Mouse (Mus musculus) liver, embryonic 11.5 days (tissue): ENCODE results near the gene Gm525. TPM values are rescaled to one million over a fixed set of nuclear protein-coding genes. Genes with fewer than 3 reads are reported as not detected.
"Not testable (repeated sequence)": the region's sequence is repeated elsewhere in the genome, so short reads cannot be mapped to it uniquely, and the experiment has no call there.

Experiments used
- ATAC-seq: fragments of 200-750 bp; cut with Nextera tagmentation; replicated peaks from 2 replicates; pipeline ENCODE4 v1.8.0; 2017; ENCODE audit warnings: moderate number of reproducible peaks, mild to moderate bottlenecking, moderate TSS enrichment, moderate library complexity; ENCODE audit not compliant: low FRiP score
- DNase-seq: peaks from one replicate; pipeline ENCODE4 v3.0.0-alpha.2; 2017; ENCODE audit warnings: low spot score
- H3K27ac ChIP-seq: fragments of 300-500 bp; sonication (generic); 2 replicates; pipeline ENCODE4 v1.5.1; 2014; ENCODE audit warnings: mild to moderate bottlenecking, low read depth, low read length, control low read depth
- H3K27me3 ChIP-seq: fragments of 300-500 bp; sonication (generic); replicated peaks from 2 replicates; pipeline ENCODE4 v1.6.1; 2014; ENCODE audit warnings: low read length, mixed read lengths; ENCODE audit not compliant: control insufficient read depth, insufficient read depth
- H3K36me3 ChIP-seq: fragments of 300-500 bp; sonication (generic); 2 replicates; pipeline ENCODE4 v1.6.1; 2014; ENCODE audit warnings: mild to moderate bottlenecking, low read length, moderate library complexity, mixed read lengths; ENCODE audit not compliant: control insufficient read depth, insufficient read depth
- H3K4me1 ChIP-seq: fragments of 300-500 bp; sonication (generic); replicated peaks from 2 replicates; pipeline ENCODE4 v1.6.1; 2014; ENCODE audit warnings: low read length, mixed read lengths; ENCODE audit not compliant: control insufficient read depth, insufficient read depth
- H3K4me2 ChIP-seq: fragments of 300-500 bp; sonication (generic); 2 replicates; pipeline ENCODE4 v1.6.1; 2014; ENCODE audit warnings: mild to moderate bottlenecking, control low read depth, moderate library complexity
- H3K4me3 ChIP-seq: fragments of 300-500 bp; sonication (generic); 2 replicates; pipeline ENCODE4 v1.5.1; 2014; ENCODE audit warnings: low read depth, low read length, control low read depth
- H3K9ac ChIP-seq: fragments of 300-500 bp; sonication (generic); 2 replicates; pipeline ENCODE4 v1.6.1; 2014; ENCODE audit warnings: low read depth, low read length, control low read depth
- H3K9me3 ChIP-seq: fragments of 300-500 bp; sonication (generic); 2 replicates; pipeline ENCODE4 v1.6.1; 2016; ENCODE audit warnings: low read length, inconsistent platforms, mixed read lengths; ENCODE audit not compliant: control insufficient read depth
- WGBS: fragments of 180-500 bp; shearing (Covaris S2); extraction: QIAGEN DNeasy Blood & Tissue Kit; methylation state at CpG from one replicate; pipeline ENCODE4 v1.1.7; 2014; 5-methylcytosine and 5-hydroxymethylcytosine counted together
- polyA plus RNA-seq: library from polyadenylated mRNA; unstranded; fragments of >200 nt; fragmentation: Nextera tagmentation; extraction: Ambion mirVana; gene quantifications from 2 replicates; pipeline ENCODE4 v1.2.1, GENCODE M21; 2014

Gm525 gene
- polyA plus RNA-seq, 1 experiment from 2014 or later, result not detected

- H3K27ac ChIP-seq, result no peak overlapping the region
- 73% methylated on average over 3 of the region's 3 CpGs for WGBS
Observed at GRCm38 (mm10) chr11:89078305-89078704, 4.7 kb downstream of the Gm525 start.

DNA sequence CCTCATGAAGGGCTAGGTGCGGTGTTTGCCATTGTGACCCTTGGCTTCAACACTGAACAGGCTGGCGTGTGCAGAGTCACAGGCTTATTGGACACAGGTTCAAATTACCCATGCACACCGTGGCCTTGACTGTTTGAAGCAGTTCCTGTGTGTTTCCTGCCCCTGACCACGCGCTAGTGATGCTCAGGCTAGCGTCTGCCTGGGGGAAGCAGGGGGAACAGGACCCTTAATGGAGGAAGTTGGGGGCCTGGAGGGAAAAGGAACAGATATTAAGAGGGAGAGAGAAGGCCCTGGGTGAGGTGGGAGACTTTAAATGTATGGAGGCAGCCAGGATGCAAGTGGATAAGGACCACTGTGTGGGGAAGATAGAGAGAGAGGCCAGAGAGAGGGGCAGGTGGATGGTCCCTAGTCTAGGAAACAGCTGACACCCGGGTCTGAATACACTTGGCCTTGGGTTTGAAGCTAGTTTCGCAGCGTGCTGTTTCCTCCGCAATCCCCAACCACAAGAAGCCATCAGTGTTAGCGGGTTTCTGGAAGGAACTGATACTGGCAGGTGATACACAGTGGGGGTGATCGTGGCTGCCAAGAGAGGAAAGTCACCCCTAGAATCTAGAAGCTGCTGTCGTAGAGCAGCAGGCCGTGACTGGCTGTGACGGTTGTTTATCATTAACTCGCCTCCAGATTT lies 5.5 kb downstream of the Gm525 start:
- Histone ChIP-seq H3K4me3 (no peak overlapping the region), H3K27ac (no peak overlapping the region), H3K27me3 (no peaks in the 10 kb centered on the region), H3K4me2 (no peak overlapping the region), H3K9me3 (no peaks in the 10 kb centered on the region), H3K36me3 (no peaks in the 10 kb centered on the region), H3K4me1 (0 out of 2 replicates have a peak, but pooled peaks cover 2% of the 10 kb centered on the region), H3K9ac (no peak overlapping the region)
- DNase-seq (no peak), ATAC-seq (no peak)
- 50% methylated on average over 16 of the region's 16 CpGs for WGBS

More at GRCm38 (mm10) chr11:89078305-89078704, 4.7 kb downstream of the Gm525 start:
- no peak for DNase-seq
- no peak overlapping the region for H3K9ac ChIP-seq
- no peaks in the 10 kb centered on the region for H3K27me3 ChIP-seq
- H3K36me3 ChIP-seq, result no peaks in the 10 kb centered on the region
- H3K9me3 ChIP-seq, result no peaks in the 10 kb centered on the region
- 0 out of 2 replicates have a peak, but pooled peaks cover 2% of the 10 kb centered on the region for H3K4me1 ChIP-seq
- ATAC-seq, result no peak
- no peak overlapping the region for H3K4me2 ChIP-seq
- H3K4me3 ChIP-seq, result no peak overlapping the region

DNA sequence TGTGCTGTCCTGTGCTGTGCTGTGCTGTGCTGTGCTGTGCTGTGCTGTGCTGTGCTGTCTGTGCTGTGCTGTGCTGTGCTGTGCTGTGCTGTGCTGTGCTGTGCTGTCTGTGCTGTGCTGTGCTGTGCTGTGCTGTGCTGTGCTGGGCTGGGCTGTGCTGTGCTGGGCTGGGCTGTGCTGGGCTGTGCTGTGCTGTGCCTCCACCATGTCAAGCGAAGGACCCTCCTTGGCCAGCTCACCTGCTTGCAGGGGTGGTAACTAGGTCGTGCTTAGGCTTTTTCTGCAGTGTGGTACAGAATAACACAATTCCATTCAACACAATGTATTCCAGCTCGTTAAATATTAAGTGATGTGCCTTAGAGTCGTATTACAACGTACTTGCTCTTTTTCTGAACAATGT lies 8.3 kb downstream of the Gm525 start:
- not testable (repeated sequence) for DNase-seq, H3K27ac ChIP-seq, ATAC-seq, H3K4me1 ChIP-seq, H3K27me3 ChIP-seq, H3K9ac ChIP-seq, H3K4me3 ChIP-seq, H3K9me3 ChIP-seq, H3K36me3 ChIP-seq, H3K4me2 ChIP-seq
- WGBS, result 74% methylated on average over 5 of the region's 5 CpGs

- H3K36me3 ChIP-seq, H3K4me2 ChIP-seq, H3K4me3 ChIP-seq, DNase-seq, H3K9ac ChIP-seq, H3K4me1 ChIP-seq, H3K27ac ChIP-seq, H3K27me3 ChIP-seq, ATAC-seq, H3K9me3 ChIP-seq: not testable (repeated sequence)
- 80% methylated on average over 3 of the region's 3 CpGs for WGBS
Observed at GRCm38 (mm10) chr11:89082691-89083090, 9.1 kb downstream of the Gm525 start.

- Histone ChIP-seq H3K9ac (no peak overlapping the region), H3K27me3 (no peaks in the 10 kb centered on the region), H3K9me3 (0 out of 2 replicates have a peak, but pooled peaks cover 3% of the 10 kb centered on the region), H3K4me2 (no peak overlapping the region), H3K27ac (no peak overlapping the region), H3K4me3 (no peak overlapping the region), H3K4me1 (no peaks in the 10 kb centered on the region), H3K36me3 (no peaks in the 10 kb centered on the region)
- WGBS, result 34% methylated on average over 7 of the region's 7 CpGs
- no peak for DNase-seq
- ATAC-seq, result no peak
Observed at GRCm38 (mm10) chr11:89084601-89085000, 11.0 kb downstream of the Gm525 start.

GRCm38 (mm10) chr11:89086208-89086809 lies 12.7 kb downstream of the Gm525 start:
- 80% methylated on average over 10 of the region's 10 CpGs for WGBS
- Histone ChIP-seq H3K36me3 (no peaks in the 10 kb centered on the region), H3K4me3 (no peak overlapping the region), H3K4me2 (no peak overlapping the region), H3K27me3 (no peaks in the 10 kb centered on the region), H3K9me3 (0 out of 2 replicates have a peak, but pooled peaks cover 3% of the 10 kb centered on the region), H3K4me1 (no peaks in the 10 kb centered on the region), H3K27ac (no peak overlapping the region), H3K9ac (no peak overlapping the region)
- DNase-seq (no peak), ATAC-seq (no peak)

GRCm38 (mm10) chr11:89088754-89089153 lies 15.1 kb downstream of the Gm525 start:
- DNase-seq, result no peak
- no peak overlapping the region for H3K4me3 ChIP-seq
- H3K36me3 ChIP-seq, result no peaks in the 10 kb centered on the region
- 0 out of 2 replicates have a peak, but pooled peaks cover 3% of the 10 kb centered on the region for H3K9me3 ChIP-seq
- H3K27ac ChIP-seq, result no peak overlapping the region
- WGBS, result 83% methylated on average over 4 of the region's 4 CpGs
- ATAC-seq, result no peak
- no peak overlapping the region for H3K4me2 ChIP-seq
- no peaks in the 10 kb centered on the region for H3K27me3 ChIP-seq
- no peak overlapping the region for H3K9ac ChIP-seq
- no peaks in the 10 kb centered on the region for H3K4me1 ChIP-seq

GRCm38 (mm10) chr11:89090359-89090758 lies 16.7 kb downstream of the Gm525 start:
- H3K27ac ChIP-seq, DNase-seq, H3K9ac ChIP-seq, H3K4me3 ChIP-seq, H3K4me2 ChIP-seq, H3K27me3 ChIP-seq, H3K4me1 ChIP-seq, ATAC-seq, H3K36me3 ChIP-seq, H3K9me3 ChIP-seq: not testable (repeated sequence)
- 82% methylated on average over 7 of the region's 7 CpGs for WGBS

DNA sequence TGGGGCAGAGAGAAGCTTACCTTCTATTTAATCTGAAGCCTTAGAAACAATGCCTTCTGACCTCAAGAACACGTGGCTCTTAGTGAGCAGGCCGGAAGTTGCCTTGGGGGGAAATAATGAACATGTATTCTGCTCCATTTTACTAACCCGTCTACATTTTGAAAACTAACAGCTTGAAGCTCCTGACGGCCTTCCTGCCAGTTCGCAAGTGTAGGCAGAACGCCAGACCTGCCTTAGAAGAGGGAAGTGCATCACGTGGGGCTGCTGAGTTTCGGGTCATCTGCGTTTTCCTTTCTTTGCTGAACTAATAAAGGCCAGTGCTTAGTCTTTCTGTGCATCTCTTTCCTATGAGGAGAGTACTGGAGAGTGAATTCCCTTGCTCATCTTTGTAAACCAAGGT lies 19.1 kb downstream of the Gm525 start:
- Histone ChIP-seq H3K4me1 (no peaks in the 10 kb centered on the region), H3K27me3 (no peaks in the 10 kb centered on the region), H3K36me3 (no peaks in the 10 kb centered on the region), H3K4me3 (no peak overlapping the region), H3K9me3 (0 out of 2 replicates have a peak, but pooled peaks cover 3% of the 10 kb centered on the region), H3K27ac (no peak overlapping the region), H3K4me2 (no peak overlapping the region), H3K9ac (no peak overlapping the region)
- WGBS, result 64% methylated on average over 9 of the region's 9 CpGs
- ATAC-seq (no peak), DNase-seq (no peak)
